Mouse (Mus musculus) natural killer cell, adult 2 months (primary cell): ENCODE data around the gene Rnf150.
A peak's percentile ranks its signal among the peaks of the same experiment; 100 is the strongest.
"Not testable (repeated sequence)": the region's sequence is repeated elsewhere in the genome, so short reads cannot be mapped to it uniquely, and the experiment has no call there.

Source experiments
- DNase-seq, 2 experiments: peaks; one replicate each; pipeline ENCODE4 v3.0.0; 2022; ENCODE audit warnings: low spot score in 2 of 2

Rnf150 gene

GRCm38 (mm10) chr8:83076621-83077020 is 213.5 kb downstream of the Rnf150 start:
- DNase-seq: no peak

GRCm38 (mm10) chr8:83077329-83077728 is 214.2 kb downstream of the Rnf150 start:
- no peak for DNase-seq

- DNase-seq: no peak
These were observed 215.8 kb downstream of the Rnf150 start for GRCm38 (mm10) chr8:83078701-83079533.

GRCm38 (mm10) chr8:83079534-83079844 is 216.3 kb downstream of the Rnf150 start:
- no peak for DNase-seq

- no peak for DNase-seq
These were observed 218.1 kb downstream of the Rnf150 start for GRCm38 (mm10) chr8:83081266-83081665.

GRCm38 (mm10) chr8:83081806-83082205 is 218.7 kb downstream of the Rnf150 start:
- not testable (repeated sequence) for DNase-seq

GRCm38 (mm10) chr8:83082251-83082650 is 219.1 kb downstream of the Rnf150 start:
- no peak for DNase-seq

- DNase-seq: no peak
These were observed 220.3 kb downstream of the Rnf150 start for GRCm38 (mm10) chr8:83083452-83083851.

- no peak for DNase-seq
These were observed 222.4 kb downstream of the Rnf150 start for GRCm38 (mm10) chr8:83085581-83085980.

- DNase-seq: peak; percentile 12 to 19
These were observed 223.5 kb downstream of the Rnf150 start for GRCm38 (mm10) chr8:83086625-83087024.

GRCm38 (mm10) chr8:83087604-83088003 is 224.4 kb downstream of the Rnf150 start:
- no peak for DNase-seq

- DNase-seq: no peak
These were observed 225.0 kb downstream of the Rnf150 start for GRCm38 (mm10) chr8:83088156-83088555.

- DNase-seq: peak; percentile 51 to 78
These were observed 226.3 kb downstream of the Rnf150 start for GRCm38 (mm10) chr8:83089336-83089986.

GRCm38 (mm10) chr8:83090446-83090845 is 227.3 kb downstream of the Rnf150 start:
- DNase-seq: peak in 1 of 2 experiments; percentile 22

GRCm38 (mm10) chr8:83100041-83100440 is 236.9 kb downstream of the Rnf150 start:
- DNase-seq: no peak

- DNase-seq: no peak
These were observed 239.9 kb downstream of the Rnf150 start for GRCm38 (mm10) chr8:83102957-83103510.

GRCm38 (mm10) chr8:83103968-83104367 is 240.8 kb downstream of the Rnf150 start:
- no peak for DNase-seq

- DNase-seq: no peak
These were observed 246.6 kb downstream of the Rnf150 start for GRCm38 (mm10) chr8:83109756-83110155.

GRCm38 (mm10) chr8:83110177-83110576 is 247.0 kb downstream of the Rnf150 start:
- DNase-seq: no peak

- no peak for DNase-seq
These were observed 271.9 kb downstream of the Rnf150 start for GRCm38 (mm10) chr8:83135086-83135485.

- DNase-seq: no peak
These were observed 276.9 kb downstream of the Rnf150 start for GRCm38 (mm10) chr8:83140068-83140467.

GRCm38 (mm10) chr8:83140701-83141111 is 277.6 kb downstream of the Rnf150 start:
- peak in 1 of 2 experiments; percentile 28 for DNase-seq
